Mouse (Mus musculus) lung, postnatal 10 days (tissue): ENCODE measurements around the gene Trim26.

Experiments
- DNase-seq: peaks from one replicate; pipeline ENCODE4 v3.0.0; 2021

The Trim26 gene

GRCm38 (mm10) chr17:36903651-36904050 is 66.7 kb downstream of the Trim26 start:
- no peak for DNase-seq

GRCm38 (mm10) chr17:36908235-36908634 is 71.3 kb downstream of the Trim26 start:
- DNase-seq = no peak
